Mouse (Mus musculus) heart, embryonic 11.5 days (tissue): ENCODE measurements around the gene Rsph10b. TPM values are rescaled to one million over a fixed set of nuclear protein-coding genes. Genes with fewer than 3 reads are reported as not detected.

Experiments used
- ATAC-seq: fragments of 200-750 bp; cut with Nextera tagmentation; replicated peaks from 2 replicates; pipeline ENCODE4 v1.8.0; 2017; ENCODE audit warnings: moderate library complexity; ENCODE audit not compliant: insufficient number of reproducible peaks, low FRiP score, low TSS enrichment
- H3K27ac ChIP-seq: fragments of 300-500 bp; sonication (generic); 2 replicates; pipeline ENCODE4 v1.5.1; 2014; ENCODE audit warnings: mild to moderate bottlenecking, low read depth, low read length
- H3K27me3 ChIP-seq: fragments of 300-500 bp; sonication (generic); 2 replicates; pipeline ENCODE4 v1.6.1; 2014; ENCODE audit warnings: mild to moderate bottlenecking, low read length, mixed read lengths; ENCODE audit not compliant: control insufficient read depth, insufficient read depth
- H3K36me3 ChIP-seq: fragments of 300-500 bp; sonication (generic); 2 replicates; pipeline ENCODE4 v1.6.1; 2014; ENCODE audit warnings: mild to moderate bottlenecking, low read length, moderate library complexity, mixed read lengths; ENCODE audit not compliant: control insufficient read depth, insufficient read depth
- H3K4me1 ChIP-seq: fragments of 300-500 bp; sonication (generic); 2 replicates; pipeline ENCODE4 v1.6.1; 2014; ENCODE audit warnings: low read length; ENCODE audit not compliant: control insufficient read depth, insufficient read depth
- H3K4me2 ChIP-seq: fragments of 300-500 bp; sonication (generic); 2 replicates; pipeline ENCODE4 v1.6.1; 2014; ENCODE audit warnings: mild to moderate bottlenecking, moderate library complexity
- H3K4me3 ChIP-seq: fragments of 300-500 bp; sonication (generic); 2 replicates; pipeline ENCODE4 v1.5.1; 2014; ENCODE audit warnings: low read depth, low read length
- H3K9ac ChIP-seq: fragments of 300-500 bp; sonication (generic); 2 replicates; pipeline ENCODE4 v1.6.1; 2014; ENCODE audit warnings: mild to moderate bottlenecking, low read depth, low read length, moderate library complexity
- H3K9me3 ChIP-seq: fragments of 300-500 bp; sonication (generic); replicated peaks from 2 replicates; pipeline ENCODE4 v1.6.1; 2016; ENCODE audit warnings: low read length; ENCODE audit not compliant: control insufficient read depth
- WGBS: fragments of 180-500 bp; shearing (Covaris S2); extraction: QIAGEN DNeasy Blood & Tissue Kit; methylation state at CpG from one replicate; pipeline ENCODE4 v1.1.7; 2014; ENCODE audit not compliant: insufficient replicate concordance; 5-methylcytosine and 5-hydroxymethylcytosine counted together
- polyA plus RNA-seq: library from polyadenylated mRNA; unstranded; fragments of >200 nt; fragmentation: Nextera tagmentation; extraction: Ambion mirVana; gene quantifications from 2 replicates; pipeline ENCODE4 v1.2.1, GENCODE M21; 2014

The Rsph10b gene
- polyA plus RNA-seq, 1 experiment from 2014 or later, result 0.43 TPM

GRCm38 (mm10) chr5:143989046-143989445 is 56.2 kb downstream of the Rsph10b start:
- Histone ChIP-seq H3K36me3 (peaks cover 31% of the 10 kb centered on the region), H3K4me3 (no peak overlapping the region), H3K4me1 (no peaks in the 10 kb centered on the region), H3K9ac (no peak overlapping the region), H3K4me2 (no peak overlapping the region), H3K27me3 (no peaks in the 10 kb centered on the region), H3K27ac (no peak overlapping the region), H3K9me3 (no peaks in the 10 kb centered on the region)
- ATAC-seq, result no peak
- WGBS, result 89% methylated on average over 4 of the region's 4 CpGs

DNA sequence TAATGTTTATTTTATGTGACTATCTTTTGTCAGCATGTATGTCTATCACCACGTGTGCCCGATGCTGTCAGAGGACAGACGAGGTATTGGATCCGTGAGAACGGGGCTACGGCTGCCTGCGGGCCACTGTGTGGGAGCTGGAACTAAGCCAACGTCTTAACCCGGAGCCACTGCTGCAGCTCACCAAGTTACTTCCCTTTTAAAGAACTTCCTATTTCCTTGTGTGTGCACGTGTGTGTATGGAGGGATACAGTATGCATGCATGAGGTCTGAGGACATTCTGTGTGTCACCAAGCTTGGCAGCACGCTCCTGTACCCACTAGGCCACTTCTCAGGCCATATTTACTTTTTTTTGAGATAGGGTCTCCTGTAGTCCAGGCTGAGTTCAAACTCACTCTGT is 57.3 kb downstream of the Rsph10b start:
- peaks cover 32% of the 10 kb centered on the region for H3K36me3 ChIP-seq
- no peak overlapping the region for H3K27ac ChIP-seq
- no peaks in the 10 kb centered on the region for H3K4me1 ChIP-seq
- H3K4me2 ChIP-seq, result no peak overlapping the region
- ATAC-seq, result no peak
- no peak overlapping the region for H3K4me3 ChIP-seq
- no peaks in the 10 kb centered on the region for H3K27me3 ChIP-seq
- H3K9ac ChIP-seq, result no peak overlapping the region
- H3K9me3 ChIP-seq, result no peaks in the 10 kb centered on the region
- WGBS, result 85% methylated on average over 11 of the region's 11 CpGs

DNA sequence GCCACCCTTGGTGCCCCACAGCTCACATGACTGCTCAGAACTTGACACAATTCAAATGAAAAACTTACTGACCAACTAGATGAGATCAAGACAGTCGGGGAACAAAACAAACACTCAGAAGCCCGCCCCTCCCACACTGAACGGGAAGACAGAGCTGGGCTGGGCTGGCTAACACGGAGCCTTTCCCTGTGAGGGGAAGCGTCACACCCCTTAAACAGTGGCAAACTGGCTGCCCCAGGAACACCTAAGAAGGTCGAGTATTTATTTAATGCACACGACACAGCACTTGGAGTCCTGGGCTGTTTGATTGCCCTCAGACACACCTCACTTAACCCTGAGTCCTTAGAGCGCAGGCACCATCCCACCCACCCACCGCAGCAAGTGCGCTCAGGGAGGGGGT is 59.8 kb downstream of the Rsph10b start:
- Histone ChIP-seq H3K36me3 (peaks cover 38% of the 10 kb centered on the region), H3K27me3 (no peaks in the 10 kb centered on the region), H3K9ac (no peak overlapping the region)

DNA sequence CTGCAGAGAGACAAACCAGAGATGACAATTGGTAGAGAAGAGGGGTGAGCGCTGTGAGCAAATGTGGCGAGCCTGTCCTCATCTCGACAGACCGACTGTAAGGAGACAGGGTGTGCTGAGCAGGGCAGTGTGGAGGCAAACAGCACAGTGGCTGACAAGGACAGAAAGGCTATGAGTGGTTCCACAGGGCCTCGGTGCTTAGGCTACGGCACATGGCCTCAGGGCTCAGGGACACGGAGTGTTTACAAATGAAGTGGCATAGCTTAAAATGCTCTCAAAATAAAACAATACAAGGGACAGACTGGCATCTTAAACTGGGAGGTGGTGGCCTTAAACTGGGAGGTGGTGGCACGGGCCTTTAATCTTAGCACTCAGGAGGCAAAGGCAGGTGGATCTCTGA is 60.4 kb downstream of the Rsph10b start:
- H3K27ac ChIP-seq, result peak overlapping the region; percentile 7; the same call in 1 of the 2 replicates
- ATAC-seq, result no peak
- no peaks in the 10 kb centered on the region for H3K27me3 ChIP-seq
- H3K4me3 ChIP-seq, result no peak overlapping the region
- no peaks in the 10 kb centered on the region for H3K4me1 ChIP-seq
- 84% methylated on average over 8 of the region's 8 CpGs for WGBS
- H3K9ac ChIP-seq, result no peak overlapping the region
- peaks cover 36% of the 10 kb centered on the region for H3K36me3 ChIP-seq
- H3K4me2 ChIP-seq, result no peak overlapping the region
- no peaks in the 10 kb centered on the region for H3K9me3 ChIP-seq

More for the DNA sequence above, 59.8 kb downstream of the Rsph10b start:
- H3K4me2 ChIP-seq, result no peak overlapping the region
- H3K9me3 ChIP-seq, result no peaks in the 10 kb centered on the region
- no peak overlapping the region for H3K4me3 ChIP-seq
- no peak for ATAC-seq
- no peak overlapping the region for H3K27ac ChIP-seq
- 74% methylated on average over 10 of the region's 10 CpGs for WGBS
- H3K4me1 ChIP-seq, result no peaks in the 10 kb centered on the region

- H3K36me3 ChIP-seq, result peaks cover 40% of the 10 kb centered on the region
- no peak for ATAC-seq
- H3K9me3 ChIP-seq, result no peaks in the 10 kb centered on the region
- 75% methylated on average over 5 of the region's 5 CpGs for WGBS
- no peak overlapping the region for H3K4me3 ChIP-seq
- no peak overlapping the region for H3K4me2 ChIP-seq
- H3K27ac ChIP-seq, result peak overlapping the region; percentile 7
- no peaks in the 10 kb centered on the region for H3K27me3 ChIP-seq
- H3K4me1 ChIP-seq, result no peaks in the 10 kb centered on the region
- H3K9ac ChIP-seq, result no peak overlapping the region
Measured at GRCm38 (mm10) chr5:143993849-143994248, 61.0 kb downstream of the Rsph10b start.

DNA sequence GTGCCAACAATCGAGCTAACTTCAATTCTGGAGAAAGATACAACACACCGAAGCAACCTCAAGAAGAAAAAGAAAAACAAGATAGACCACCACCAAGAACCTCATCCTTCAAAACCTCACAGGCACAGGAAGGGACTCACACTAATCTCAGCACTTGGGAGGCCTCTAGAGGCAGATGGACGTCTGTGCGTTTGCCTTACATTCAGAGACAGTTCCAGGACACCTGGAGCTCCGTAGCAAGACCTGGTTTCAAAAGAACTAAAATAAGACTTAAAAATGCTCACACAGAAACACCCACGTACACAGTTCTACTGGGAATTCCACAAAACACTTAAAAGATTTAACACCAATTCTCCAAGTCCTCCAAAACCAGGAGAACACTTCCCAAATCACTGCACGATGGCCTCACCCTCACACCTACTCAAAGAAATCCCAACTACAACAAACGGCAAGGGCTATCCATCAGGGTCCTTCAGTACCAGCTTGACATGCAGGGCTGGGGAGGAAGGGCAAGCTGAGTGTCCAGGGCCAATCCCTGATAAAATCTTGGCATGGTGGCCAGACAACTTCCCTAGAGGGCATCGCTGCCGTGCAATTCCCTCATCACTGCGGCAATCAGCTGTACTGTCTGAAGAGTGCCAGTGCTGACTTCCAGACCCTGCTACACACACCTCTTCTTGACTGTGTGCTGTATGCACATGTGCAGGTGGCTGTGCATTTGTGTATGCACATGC is 62.0 kb downstream of the Rsph10b start:
- Histone ChIP-seq H3K4me2 (no peak overlapping the region), H3K4me1 (no peaks in the 10 kb centered on the region), H3K36me3 (peaks cover 46% of the 10 kb centered on the region), H3K27ac (no peak overlapping the region), H3K27me3 (no peaks in the 10 kb centered on the region), H3K4me3 (no peak overlapping the region), H3K9ac (no peak overlapping the region), H3K9me3 (no peaks in the 10 kb centered on the region)
- 66% methylated on average over 11 of the region's 11 CpGs for WGBS
- no peak for ATAC-seq

DNA sequence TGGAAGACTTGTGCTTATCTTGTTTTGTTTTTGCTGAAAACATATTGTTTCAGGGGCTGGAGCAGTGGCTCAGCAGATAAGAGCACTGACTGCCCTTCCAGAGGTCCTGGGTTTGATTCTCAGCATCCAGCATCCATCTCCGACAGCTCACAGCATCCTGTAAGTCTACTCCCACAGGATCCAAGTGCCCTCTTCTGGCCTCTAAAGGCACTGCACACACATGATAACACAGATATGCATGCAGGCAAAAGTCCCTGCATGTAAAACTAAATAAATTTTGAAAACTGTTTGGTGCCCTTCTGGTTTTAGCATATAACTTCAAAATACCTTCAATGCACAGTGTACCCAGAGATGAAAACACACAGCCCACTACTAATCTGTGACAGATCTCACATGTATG is 66.6 kb downstream of the Rsph10b start:
- WGBS, result 60% methylated on average over 1 of the region's 1 CpGs
- H3K36me3 ChIP-seq, result peaks cover 40% of the 10 kb centered on the region

DNA sequence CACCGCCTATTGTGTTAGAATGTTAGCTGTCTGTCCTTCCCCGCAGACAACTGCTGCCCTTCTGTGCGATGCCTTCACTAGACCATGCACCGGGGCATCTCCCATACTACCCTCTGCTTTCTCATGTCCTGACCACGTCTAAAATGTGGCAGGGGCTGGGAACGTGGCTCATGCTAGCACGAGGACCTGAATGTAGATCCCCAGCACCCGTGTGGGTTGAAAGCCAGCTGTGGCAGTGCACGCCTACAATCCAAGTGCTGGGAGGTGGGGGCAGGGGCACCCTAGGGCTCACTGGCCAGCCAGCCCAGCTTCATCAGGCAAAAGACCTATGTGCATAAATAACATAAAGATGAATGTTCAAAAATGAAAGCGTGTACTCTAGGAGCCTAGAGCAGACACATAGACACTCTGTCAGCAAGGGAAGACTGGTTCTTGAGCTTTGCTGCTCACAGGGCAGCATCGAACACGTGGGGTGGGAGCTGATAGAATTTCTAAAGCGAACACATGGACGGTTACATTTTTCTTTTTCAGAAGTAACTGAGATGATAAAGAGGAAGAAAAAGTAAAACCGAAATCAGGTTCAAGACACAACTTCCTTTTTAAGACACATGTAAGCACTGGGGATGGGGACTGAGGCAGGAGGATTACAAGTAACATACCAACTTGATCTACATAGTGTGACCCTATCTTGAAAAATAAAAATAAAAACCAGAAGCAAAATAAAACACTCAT is 69.8 kb downstream of the Rsph10b start:
- Histone ChIP-seq H3K9me3 (no peaks in the 10 kb centered on the region), H3K27ac (no peak overlapping the region), H3K36me3 (peaks cover 39% of the 10 kb centered on the region), H3K9ac (no peak overlapping the region), H3K4me1 (no peaks in the 10 kb centered on the region), H3K4me3 (no peak overlapping the region), H3K27me3 (no peaks in the 10 kb centered on the region), H3K4me2 (no peak overlapping the region)
- ATAC-seq, result no peak
- WGBS, result 89% methylated on average over 15 of the region's 15 CpGs

More for the DNA sequence above, 66.6 kb downstream of the Rsph10b start:
- Histone ChIP-seq H3K4me2 (no peak overlapping the region), H3K4me3 (no peak overlapping the region), H3K9me3 (no peaks in the 10 kb centered on the region), H3K27me3 (no peaks in the 10 kb centered on the region), H3K27ac (no peak overlapping the region), H3K4me1 (no peaks in the 10 kb centered on the region), H3K9ac (no peak overlapping the region)
- no peak for ATAC-seq
